11 mouse cellular contexts compared by ENCODE assay signal in the genomic region with DNA sequence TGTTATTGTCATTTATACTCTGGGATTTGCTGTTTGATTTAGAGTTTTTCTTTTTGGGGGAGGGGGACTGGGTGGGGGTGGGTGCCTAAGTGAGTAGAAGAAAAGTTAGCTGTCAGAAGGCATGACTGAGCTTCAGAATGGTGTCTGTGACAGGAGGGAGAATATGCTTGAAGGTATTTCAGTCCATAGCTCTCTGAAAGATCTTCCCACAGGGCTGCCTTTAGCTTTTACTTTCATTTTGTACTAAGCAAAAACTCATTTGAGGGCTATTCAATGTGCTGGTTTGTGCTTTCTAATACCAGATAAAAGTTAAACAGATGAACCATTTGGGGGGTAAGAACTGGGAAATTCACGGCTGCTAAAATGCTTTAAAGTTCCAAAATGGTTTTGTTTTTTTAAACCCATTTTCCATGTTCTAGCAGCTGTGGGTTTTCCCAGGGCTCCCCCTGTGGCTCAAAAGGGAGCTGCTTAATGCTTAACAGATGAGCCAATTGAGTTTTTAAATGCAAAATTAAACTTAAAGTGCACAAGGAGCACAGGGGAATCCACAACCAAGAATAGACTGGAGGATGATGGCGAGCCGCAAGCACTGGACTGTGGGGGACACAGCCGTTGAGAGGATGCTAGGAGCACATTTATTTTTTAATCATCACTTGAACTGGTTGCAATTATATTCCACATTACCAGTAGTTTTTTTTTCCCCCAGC.
DNase-seq lines count a peak whose midpoint lies in the region; ATAC-seq and TF ChIP-seq lines count a peak whose summit lies in the region.
"Had no signal": no experiment of that assay in that cellular context is flagged by ENCODE, and none has a peak within 500 bp of the region (broad histone marks: within the 10 kb centered on the region; RNA-seq: fewer than 3 reads in every experiment).

No protein-coding gene starts in this region.

- no peak overlapping the region for H3K4me3 ChIP-seq in forebrain, postnatal 0 days (ENCODE audit: low read depth, low read length)
- no peak overlapping the region for H3K4me3 ChIP-seq in forebrain, embryonic 12.5 days (replicated peaks)
- no peak overlapping the region for H3K4me3 ChIP-seq in kidney, embryonic 14.5 days (ENCODE audit: low read length)
- H3K4me3 ChIP-seq: midbrain, embryonic 12.5 days had no signal

- H3K9ac ChIP-seq in forebrain, postnatal 0 days, result no peak overlapping the region
- H3K9ac ChIP-seq in forebrain, embryonic 12.5 days, result no peak overlapping the region
- no peak overlapping the region for H3K9ac ChIP-seq in kidney, embryonic 14.5 days (ENCODE audit: low read depth, low read length)
- H3K9ac ChIP-seq: hindbrain, embryonic 14.5 days; midbrain, embryonic 12.5 days had no signal

- ATAC-seq in forebrain, postnatal 0 days, result no peak
- ATAC-seq in forebrain, embryonic 12.5 days (ENCODE audit: low FRiP score), result no peak
- no peak for ATAC-seq in kidney, embryonic 14.5 days (ENCODE audit: low FRiP score, low TSS enrichment)

- no peaks in the 10 kb centered on the region for H3K9me3 ChIP-seq in forebrain, postnatal 0 days (ENCODE audit: low read length)
- no peaks in the 10 kb centered on the region for H3K9me3 ChIP-seq in forebrain, embryonic 12.5 days
- no peaks in the 10 kb centered on the region for H3K9me3 ChIP-seq in kidney, embryonic 14.5 days (ENCODE audit: control insufficient read depth, low read length)
- H3K9me3 ChIP-seq: midbrain, embryonic 12.5 days had no signal

- H3K4me1 ChIP-seq in forebrain, postnatal 0 days (ENCODE audit: insufficient read depth), result no peaks in the 10 kb centered on the region
- H3K4me1 ChIP-seq in forebrain, embryonic 12.5 days, result no peaks in the 10 kb centered on the region
- no peaks in the 10 kb centered on the region for H3K4me1 ChIP-seq in kidney, embryonic 14.5 days (ENCODE audit: control insufficient read depth, insufficient read depth, low read length)
- H3K4me1 ChIP-seq: midbrain, embryonic 12.5 days had no signal

- no peaks in the 10 kb centered on the region for H3K27me3 ChIP-seq in forebrain, postnatal 0 days (ENCODE audit: insufficient read depth, low read length)
- no peaks in the 10 kb centered on the region for H3K27me3 ChIP-seq in forebrain, embryonic 12.5 days
- no peaks in the 10 kb centered on the region for H3K27me3 ChIP-seq in kidney, embryonic 14.5 days (ENCODE audit: control insufficient read depth, insufficient read depth, low read length)
- H3K27me3 ChIP-seq: midbrain, embryonic 12.5 days had no signal

- no peak overlapping the region for H3K4me2 ChIP-seq in forebrain, postnatal 0 days (ENCODE audit: low read depth)
- no peak overlapping the region for H3K4me2 ChIP-seq in forebrain, embryonic 12.5 days
- no peak overlapping the region for H3K4me2 ChIP-seq in kidney, embryonic 14.5 days (replicated peaks; ENCODE audit: low read depth, low read length)
- H3K4me2 ChIP-seq: hindbrain, embryonic 14.5 days; liver, embryonic 11.5 days; midbrain, embryonic 12.5 days had no signal

- WGBS in forebrain, postnatal 0 days, result 80% methylated on average over 4 of the region's 4 CpGs
- 78% methylated on average over 4 of the region's 4 CpGs for WGBS in forebrain, embryonic 12.5 days
- WGBS in kidney, embryonic 14.5 days, result 81% methylated on average over 4 of the region's 4 CpGs

- H3K36me3 ChIP-seq in forebrain, postnatal 0 days (ENCODE audit: insufficient read depth), result no peaks in the 10 kb centered on the region
- H3K36me3 ChIP-seq in forebrain, embryonic 12.5 days (replicated peaks), result no peaks in the 10 kb centered on the region
- H3K36me3 ChIP-seq in kidney, embryonic 14.5 days (ENCODE audit: control insufficient read depth, insufficient read depth, low read length), result no peaks in the 10 kb centered on the region
- H3K36me3 ChIP-seq: midbrain, embryonic 12.5 days had no signal

- peak; percentile 24; the same call in 1 of the 2 replicates for TF ChIP-seq CTCF in forebrain, postnatal 0 days (IDR thresholded peaks at IDR 0.05; ENCODE audit: low read depth)

- DNase-seq in forebrain, postnatal 0 days, result no peak
- peak; percentile 4 for DNase-seq in kidney, postnatal 10 days
- peak; percentile 24 for DNase-seq in 416B (ENCODE audit: low read depth)
- peak; percentile 2 for DNase-seq in fibroblast of lung, adult 2 months (ENCODE audit: low read depth)
- DNase-seq in right cerebral cortex, postnatal 14 days, result no peak
- no peak for DNase-seq in left cerebral cortex, adult 18-20 months (ENCODE audit: low spot score in 2 of 2)

- no peak overlapping the region for H3K27ac ChIP-seq in forebrain, postnatal 0 days (ENCODE audit: low read depth, low read length)
- H3K27ac ChIP-seq in forebrain, embryonic 12.5 days, result no peak overlapping the region
- H3K27ac ChIP-seq in kidney, embryonic 14.5 days (ENCODE audit: low read depth, low read length), result no peak overlapping the region
- H3K27ac ChIP-seq: hindbrain, embryonic 14.5 days; midbrain, embryonic 12.5 days had no signal

Comparison
In these comparisons a context has a peak if more than half of its experiments do, and no peak if none do; other contexts are left out.
1. DNase-seq: peak in kidney, postnatal 10 days (single experiment), 416B (single experiment) and fibroblast of lung, adult 2 months (single experiment); none in forebrain, postnatal 0 days (single experiment), right cerebral cortex, postnatal 14 days (single experiment) and left cerebral cortex, adult 18-20 months (0 of 2).